Mouse (Mus musculus) forebrain, embryonic 12.5 days (tissue): ENCODE measurements around the gene BC052040. TPM values are rescaled to one million over a fixed set of nuclear protein-coding genes. Genes with fewer than 3 reads are reported as not detected.

Source experiments
- ATAC-seq: fragments of 200-750 bp; cut with Nextera tagmentation; 2 replicates; pipeline ENCODE4 v1.8.0; 2017; ENCODE audit warnings: moderate TSS enrichment; ENCODE audit not compliant: low FRiP score
- H3K27ac ChIP-seq: fragments of 300-500 bp; sonication (generic); 2 replicates; pipeline ENCODE4 v1.5.1; 2016; ENCODE audit warnings: mild to moderate bottlenecking
- H3K27me3 ChIP-seq: fragments of 300-500 bp; sonication (generic); 2 replicates; pipeline ENCODE4 v1.6.1; 2016; ENCODE audit warnings: mild to moderate bottlenecking
- H3K36me3 ChIP-seq: fragments of 300-500 bp; sonication (generic); replicated peaks from 2 replicates; pipeline ENCODE4 v1.6.1; 2016; ENCODE audit warnings: mild to moderate bottlenecking
- H3K4me1 ChIP-seq: fragments of 300-500 bp; sonication (generic); 2 replicates; pipeline ENCODE4 v1.6.1; 2016
- H3K4me2 ChIP-seq: fragments of 300-500 bp; sonication (generic); 2 replicates; pipeline ENCODE4 v1.6.1; 2016; ENCODE audit warnings: mild to moderate bottlenecking, moderate library complexity
- H3K4me3 ChIP-seq: fragments of 300-500 bp; sonication (generic); replicated peaks from 2 replicates; pipeline ENCODE4 v1.5.1; 2016; ENCODE audit warnings: mild to moderate bottlenecking
- H3K9ac ChIP-seq: fragments of 300-500 bp; sonication (generic); 2 replicates; pipeline ENCODE4 v1.6.1; 2016; ENCODE audit warnings: mild to moderate bottlenecking
- H3K9me3 ChIP-seq: fragments of 300-500 bp; sonication (generic); 2 replicates; pipeline ENCODE4 v1.6.1; 2016
- WGBS: fragments of 180-500 bp; shearing (Covaris S2); methylation state at CpG from one replicate; pipeline ENCODE4 v1.1.7; 2016; 5-methylcytosine and 5-hydroxymethylcytosine counted together
- microRNA counts: library from miRNA; unstranded; fragments of <30 nt; microRNA quantifications from one replicate; lab custom pipeline; 2017
- microRNA-seq: library from miRNA; unstranded; fragments of <30 nt; microRNA quantifications from one replicate; pipeline ENCODE4, GENCODE M21; 2017
- polyA plus RNA-seq: library from polyadenylated mRNA; unstranded; fragments of >200 nt; fragmentation: Nextera tagmentation; extraction: Ambion mirVana; gene quantifications from 2 replicates; pipeline ENCODE4 v1.2.1, GENCODE M21; 2016

BC052040 gene
- polyA plus RNA-seq, 1 experiment from 2014 or later: 22.7 TPM

GRCm38 (mm10) chr2:115780546-115781011 lies 199.1 kb downstream of the BC052040 start:
- no peaks in the 10 kb centered on the region for H3K4me1 ChIP-seq
- no peaks in the 10 kb centered on the region for H3K36me3 ChIP-seq
- no peak overlapping the region for H3K9ac ChIP-seq
- H3K9me3 ChIP-seq: no peaks in the 10 kb centered on the region
- H3K27ac ChIP-seq: no peak overlapping the region
- no peak overlapping the region for H3K4me2 ChIP-seq
- H3K4me3 ChIP-seq: no peak overlapping the region
- ATAC-seq: no peak
- H3K27me3 ChIP-seq: no peaks in the 10 kb centered on the region
- WGBS: 80% methylated on average over 5 of the region's 5 CpGs

DNA sequence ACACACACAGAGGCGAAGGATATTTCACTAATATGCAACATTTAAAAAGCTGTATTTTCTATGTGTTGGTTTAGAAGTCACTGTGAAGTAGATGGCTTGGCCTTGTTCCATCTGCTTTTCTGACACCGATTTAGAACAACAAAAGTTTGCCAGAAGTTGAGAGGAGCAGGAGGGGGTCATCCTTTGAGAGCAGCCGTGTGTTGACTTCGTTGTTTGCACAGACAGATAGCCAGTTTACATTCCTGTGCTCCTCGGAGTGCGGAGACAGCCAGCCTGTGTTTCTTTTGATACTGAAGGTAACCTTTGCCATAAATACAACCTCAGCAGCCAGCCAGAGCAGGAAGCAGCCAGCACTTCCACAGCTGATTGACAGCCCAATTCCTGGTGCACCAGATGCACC lies 204.2 kb downstream of the BC052040 start:
- H3K9ac ChIP-seq: no peak overlapping the region
- H3K4me2 ChIP-seq: no peak overlapping the region
- no peaks in the 10 kb centered on the region for H3K4me1 ChIP-seq
- H3K9me3 ChIP-seq: no peaks in the 10 kb centered on the region
- H3K27me3 ChIP-seq: no peaks in the 10 kb centered on the region
- no peaks in the 10 kb centered on the region for H3K36me3 ChIP-seq
- no peak overlapping the region for H3K27ac ChIP-seq
- WGBS: 49% methylated on average over 6 of the region's 6 CpGs
- no peak for ATAC-seq
- no peak overlapping the region for H3K4me3 ChIP-seq

DNA sequence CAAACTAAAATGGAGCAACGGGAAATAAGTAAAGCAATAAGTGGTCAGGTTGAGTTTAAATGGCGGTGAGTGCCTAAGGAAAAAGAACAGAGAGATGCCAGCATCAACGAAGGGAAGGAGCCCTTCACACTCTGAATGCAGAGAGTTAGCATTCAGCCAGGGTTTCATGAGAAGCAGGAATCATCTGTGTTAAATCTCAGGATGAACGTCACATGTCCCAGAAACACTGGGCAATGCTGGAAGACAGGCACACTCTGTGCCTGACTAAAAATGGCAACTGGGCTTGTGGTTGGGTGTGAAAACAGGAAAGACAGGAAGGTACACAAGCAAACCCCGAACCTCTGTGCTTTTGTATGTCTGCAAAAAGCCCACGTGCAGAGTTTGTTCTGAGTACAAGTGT lies 217.3 kb downstream of the BC052040 start:
- Histone ChIP-seq H3K4me3 (no peak overlapping the region), H3K9me3 (no peaks in the 10 kb centered on the region), H3K4me1 (no peaks in the 10 kb centered on the region), H3K9ac (no peak overlapping the region), H3K36me3 (no peaks in the 10 kb centered on the region), H3K27ac (no peak overlapping the region), H3K4me2 (no peak overlapping the region), H3K27me3 (no peaks in the 10 kb centered on the region)
- no peak for ATAC-seq
- WGBS: 90% methylated on average over 6 of the region's 6 CpGs

GRCm38 (mm10) chr2:115808376-115808775 lies 226.9 kb downstream of the BC052040 start:
- Histone ChIP-seq H3K36me3 (no peaks in the 10 kb centered on the region), H3K27me3 (no peaks in the 10 kb centered on the region), H3K9me3 (no peaks in the 10 kb centered on the region), H3K4me1 (0 out of 2 replicates have a peak, but pooled peaks cover 6% of the 10 kb centered on the region), H3K27ac (no peak overlapping the region), H3K9ac (no peak overlapping the region), H3K4me2 (no peak overlapping the region), H3K4me3 (no peak overlapping the region)
- no peak for ATAC-seq
- WGBS: 69% methylated on average over 4 of the region's 4 CpGs

DNA sequence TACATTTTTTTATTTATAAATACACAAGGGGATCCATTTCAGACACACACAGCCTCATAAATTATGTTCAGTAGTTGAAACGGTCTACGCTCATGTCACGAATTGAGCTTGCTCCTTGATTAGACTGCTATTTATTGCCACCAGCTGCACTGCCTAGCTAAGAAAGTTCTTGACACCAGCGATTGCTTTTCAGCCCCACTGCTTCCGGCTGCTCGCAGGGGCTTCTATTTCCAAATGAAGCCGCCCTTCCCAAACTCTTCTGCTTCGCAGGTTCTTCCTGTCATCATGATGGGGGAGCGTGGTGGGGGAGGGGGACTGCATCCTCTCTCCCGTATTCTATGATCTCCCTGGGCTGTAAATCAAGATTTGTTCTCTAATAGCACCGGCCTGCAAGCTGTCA lies 231.8 kb downstream of the BC052040 start:
- 0 out of 2 replicates have a peak overlapping the region, but pooled peaks have one; percentile 6 for H3K27ac ChIP-seq
- no peaks in the 10 kb centered on the region for H3K9me3 ChIP-seq
- WGBS: 54% methylated on average over 11 of the region's 11 CpGs
- no peaks in the 10 kb centered on the region for H3K27me3 ChIP-seq
- H3K9ac ChIP-seq: no peak overlapping the region
- 0 out of 2 replicates have a peak, but pooled peaks cover 14% of the 10 kb centered on the region for H3K4me1 ChIP-seq
- no peak overlapping the region for H3K4me2 ChIP-seq
- no peaks in the 10 kb centered on the region for H3K36me3 ChIP-seq
- 0 out of 2 replicates have a peak, but pooled peaks have one; percentile 44 for ATAC-seq
- no peak overlapping the region for H3K4me3 ChIP-seq

DNA sequence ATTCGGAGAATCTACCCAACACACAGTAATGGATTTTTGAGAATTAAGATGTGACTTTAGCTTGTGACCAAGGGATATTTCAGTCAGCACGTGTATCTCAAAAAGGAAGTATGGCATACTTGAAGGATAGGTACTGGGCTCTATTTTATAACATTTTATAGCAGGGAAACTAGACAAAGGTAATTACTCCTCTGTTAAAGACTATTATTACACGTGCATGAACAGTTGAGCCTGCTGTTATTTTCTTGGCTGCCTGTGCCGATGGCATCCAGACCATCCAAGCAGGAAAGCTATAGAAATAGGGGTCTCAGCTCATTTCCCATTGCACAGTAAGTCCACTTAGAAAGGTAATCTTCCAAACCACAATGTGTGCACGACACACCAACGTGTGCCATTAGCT lies 232.2 kb downstream of the BC052040 start:
- Histone ChIP-seq H3K9ac (no peak overlapping the region), H3K4me2 (no peak overlapping the region), H3K4me3 (no peak overlapping the region), H3K36me3 (no peaks in the 10 kb centered on the region), H3K4me1 (0 out of 2 replicates have a peak, but pooled peaks cover 14% of the 10 kb centered on the region), H3K27me3 (no peaks in the 10 kb centered on the region), H3K9me3 (no peaks in the 10 kb centered on the region), H3K27ac (0 out of 2 replicates have a peak overlapping the region, but pooled peaks have one; percentile 6)
- 74% methylated on average over 6 of the region's 6 CpGs for WGBS
- no peak for ATAC-seq

- 85% methylated on average over 6 of the region's 6 CpGs for WGBS
- no peak for ATAC-seq
Observed at GRCm38 (mm10) chr2:115817959-115818358, 236.4 kb downstream of the BC052040 start.

DNA sequence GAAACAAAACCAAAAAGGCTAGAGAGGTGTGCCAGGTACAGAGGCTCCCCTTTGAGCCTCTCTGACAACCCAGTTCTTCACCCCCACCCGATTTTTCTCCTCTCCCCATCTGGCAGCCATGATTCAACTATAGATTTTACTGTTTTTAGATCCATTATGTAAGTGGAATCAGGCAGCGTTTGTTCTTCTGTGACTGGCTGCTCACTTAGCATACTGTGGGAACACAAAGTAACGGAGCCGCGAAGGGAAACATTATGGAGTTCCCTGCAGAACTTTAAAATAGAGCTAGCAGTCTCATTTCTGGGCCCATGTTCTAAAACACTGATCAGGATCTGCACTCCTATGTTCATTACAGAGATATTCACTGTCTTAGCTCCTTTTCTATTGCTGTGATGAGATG lies 240.8 kb downstream of the BC052040 start:
- H3K4me1 ChIP-seq: no peaks in the 10 kb centered on the region
- WGBS: 87% methylated on average over 5 of the region's 5 CpGs
- H3K27ac ChIP-seq: no peak overlapping the region
- no peaks in the 10 kb centered on the region for H3K27me3 ChIP-seq
- ATAC-seq: no peak
- H3K9me3 ChIP-seq: no peaks in the 10 kb centered on the region
- no peak overlapping the region for H3K9ac ChIP-seq
- no peak overlapping the region for H3K4me2 ChIP-seq
- no peaks in the 10 kb centered on the region for H3K36me3 ChIP-seq
- H3K4me3 ChIP-seq: no peak overlapping the region

More at GRCm38 (mm10) chr2:115817959-115818358, 236.4 kb downstream of the BC052040 start:
- Histone ChIP-seq H3K27ac (no peak overlapping the region), H3K4me2 (no peak overlapping the region), H3K9ac (no peak overlapping the region), H3K4me1 (0 out of 2 replicates have a peak, but pooled peaks cover 10% of the 10 kb centered on the region), H3K36me3 (no peaks in the 10 kb centered on the region), H3K4me3 (no peak overlapping the region), H3K9me3 (no peaks in the 10 kb centered on the region), H3K27me3 (no peaks in the 10 kb centered on the region)

MicroRNA genes within 50 kb of the gene (microRNA counts, 519-probe panel; counts per million panel counts)
- microRNA mmu-miR-1951 (lab: Ali Mortazavi, UCI): 488 counts per million, percentile 0 among the panel's probes with 10 or more counts

Small RNA genes lying within 50 kb of the gene (microRNA-seq; reads per million reads assigned to microRNA genes)
- not detected for gene Mir1951
